Mouse (Mus musculus) MN1 (cell line): ENCODE measurements around the gene Il5.

ENCODE experiments used
- DNase-seq: peaks from one replicate; pipeline ENCODE4 v3.0.0-alpha.2; 2016; ENCODE audit warnings: low spot score

Gene Il5

DNA sequence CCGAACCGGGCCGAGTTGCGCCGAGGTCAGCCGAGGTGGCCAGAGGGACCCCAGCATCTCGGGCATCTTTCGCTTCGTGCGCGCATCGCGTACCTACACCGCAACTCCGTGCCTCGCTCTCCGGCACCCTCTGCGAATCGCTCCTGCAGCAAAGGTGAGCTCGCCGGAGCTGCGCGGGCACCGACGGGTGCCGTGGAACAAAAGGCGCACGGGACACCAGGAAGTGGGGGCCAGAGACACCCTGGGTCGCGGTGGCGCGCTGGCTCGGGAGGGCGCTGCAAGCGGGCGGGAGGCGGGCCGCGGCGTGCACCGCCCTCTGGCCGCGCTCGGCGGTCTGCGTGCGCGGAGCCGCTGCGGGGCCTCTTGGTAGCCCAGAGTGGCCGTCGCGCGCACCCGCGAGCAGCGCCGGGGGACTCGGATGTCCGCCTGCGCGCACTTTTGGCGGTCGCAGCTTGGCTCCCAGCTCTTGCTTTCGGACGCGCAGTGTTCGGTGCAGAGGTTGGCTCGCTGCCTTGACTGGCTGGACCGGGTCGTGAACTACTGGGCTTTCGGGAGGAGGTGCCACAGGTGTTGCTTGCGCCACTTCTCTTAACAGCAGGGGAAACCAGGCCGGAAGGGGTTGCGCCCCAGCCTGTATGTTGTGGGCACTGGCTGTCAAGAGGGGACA, 49.7 kb downstream of the Il5 start:
- DNase-seq, result peak; percentile 85

DNA sequence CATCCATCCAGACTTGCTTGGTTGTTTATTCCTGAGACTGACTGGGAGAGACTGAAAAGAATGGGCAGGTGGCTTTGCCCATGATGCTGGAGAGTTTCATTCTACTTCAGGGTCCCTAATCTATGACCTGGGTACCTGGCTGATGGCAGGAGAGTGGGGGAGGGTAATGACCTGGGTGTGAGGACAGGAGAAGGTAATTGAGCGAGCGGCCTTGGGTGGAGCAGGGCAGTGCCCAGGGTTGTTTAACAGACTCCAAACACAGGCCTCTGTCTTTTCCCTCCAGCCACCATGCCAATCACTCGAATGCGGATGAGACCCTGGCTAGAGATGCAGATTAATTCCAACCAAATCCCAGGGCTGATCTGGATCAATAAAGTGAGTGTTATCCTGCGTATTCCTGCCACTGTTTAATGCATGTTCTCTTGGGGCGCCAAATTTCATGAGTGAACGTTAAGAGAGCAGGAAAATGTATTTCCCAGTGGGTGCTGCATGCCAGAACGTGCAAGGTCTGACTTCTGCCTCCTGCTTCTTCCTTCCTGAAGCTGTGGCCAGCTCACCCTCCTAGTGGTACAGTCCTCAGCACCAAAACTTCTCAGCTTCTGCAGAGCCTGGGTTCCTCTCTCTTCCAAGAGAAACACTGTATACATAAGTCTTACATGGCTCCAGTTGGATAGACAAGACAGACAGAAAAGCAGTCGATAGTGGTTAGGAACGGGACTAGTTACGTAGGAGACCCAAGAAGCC, 50.6 kb downstream of the Il5 start:
- no peak for DNase-seq

DNA sequence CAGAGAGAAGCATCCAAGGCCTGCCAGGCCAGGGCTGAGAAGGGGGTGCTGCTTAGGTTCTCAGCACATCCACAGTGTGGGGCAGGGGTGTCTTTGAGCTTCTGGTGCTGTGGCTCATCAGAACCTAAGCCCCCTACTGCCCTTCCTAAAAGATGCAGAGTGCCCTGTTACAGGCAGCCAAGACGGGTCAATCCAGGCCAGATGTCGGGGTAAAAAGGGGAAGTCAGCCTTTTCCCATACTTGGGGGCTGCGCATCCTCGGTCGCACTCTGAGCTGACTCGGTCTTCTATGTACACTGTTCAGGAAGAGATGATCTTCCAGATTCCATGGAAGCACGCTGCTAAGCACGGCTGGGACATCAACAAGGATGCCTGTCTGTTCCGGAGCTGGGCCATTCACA, 51.9 kb downstream of the Il5 start:
- DNase-seq, result no peak

DNA sequence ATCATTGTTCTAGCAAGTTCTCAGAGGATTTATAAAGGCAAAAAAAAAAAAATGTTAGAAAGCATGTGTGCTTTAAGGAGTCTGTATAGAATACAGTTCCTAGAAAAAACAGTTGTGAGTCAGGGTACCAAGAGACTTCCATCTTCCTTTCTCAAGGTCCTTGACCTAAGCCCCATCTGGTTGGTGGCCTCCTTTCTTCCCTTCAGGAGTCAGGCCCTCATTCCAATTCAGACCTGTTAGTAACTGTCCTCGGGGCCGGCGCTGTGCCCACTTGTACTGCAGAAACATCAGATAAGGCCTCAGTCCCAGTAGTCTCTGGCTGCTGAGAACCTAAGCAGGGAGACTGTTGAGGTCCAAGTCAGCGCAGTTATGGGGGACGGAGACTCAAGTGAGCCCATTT, 52.5 kb downstream of the Il5 start, which contains the start of gene Gm17334:
Gene Gm17334, minus strand, starts transcription at position 101 of the 400 bp plus-strand sequence.
- no peak for DNase-seq

DNA sequence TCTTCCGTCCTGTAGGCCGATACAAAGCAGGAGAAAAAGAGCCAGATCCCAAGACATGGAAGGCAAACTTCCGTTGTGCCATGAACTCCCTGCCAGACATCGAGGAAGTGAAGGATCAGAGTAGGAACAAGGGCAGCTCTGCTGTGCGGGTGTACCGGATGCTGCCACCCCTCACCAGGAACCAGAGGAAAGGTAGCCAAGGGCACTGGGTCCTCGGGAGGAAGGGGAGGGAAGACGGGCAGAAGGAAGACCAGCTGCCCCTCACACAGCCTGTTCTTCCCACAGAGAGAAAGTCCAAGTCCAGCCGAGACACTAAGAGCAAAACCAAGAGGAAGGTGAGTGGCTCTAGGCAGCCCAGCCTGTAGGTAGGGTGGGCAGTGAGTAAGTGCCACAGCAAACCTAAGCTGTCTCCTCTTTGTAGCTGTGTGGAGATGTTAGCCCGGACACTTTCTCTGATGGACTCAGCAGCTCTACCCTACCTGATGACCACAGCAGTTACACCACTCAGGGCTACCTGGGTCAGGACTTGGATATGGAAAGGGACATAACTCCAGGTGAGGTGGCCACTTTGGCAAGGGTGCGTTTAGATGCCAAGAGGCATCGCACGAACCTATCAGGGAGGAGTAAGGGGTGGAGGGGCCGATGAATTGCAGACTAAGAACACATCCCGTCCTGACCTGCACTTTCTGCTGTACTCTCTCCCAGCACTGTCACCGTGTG, 53.2 kb downstream of the Il5 start:
- no peak for DNase-seq
